Mouse (Mus musculus): ENCODE measurements at regions not wholly inside any gene's neighbourhood (a gene's known extent, or its start where the extent isn't known, plus 50 kb on each side); places are given as distances from the start of the nearest gene placed in this dataset.
"Not testable (repeated sequence)": the region's sequence is repeated elsewhere in the genome, so short reads cannot be mapped to it uniquely, and the experiment has no call there.

- not testable (repeated sequence) for TF ChIP-seq CTCF, EP300 (IDR thresholded peaks at IDR 0.05; ENCODE audit: low read depth)
Measured at GRCm38 (mm10) chr13:66697983-66698535, 206.7 kb upstream of the Gm10767 start.

Data from liver, postnatal 0 days (tissue).